In the genomic region with DNA sequence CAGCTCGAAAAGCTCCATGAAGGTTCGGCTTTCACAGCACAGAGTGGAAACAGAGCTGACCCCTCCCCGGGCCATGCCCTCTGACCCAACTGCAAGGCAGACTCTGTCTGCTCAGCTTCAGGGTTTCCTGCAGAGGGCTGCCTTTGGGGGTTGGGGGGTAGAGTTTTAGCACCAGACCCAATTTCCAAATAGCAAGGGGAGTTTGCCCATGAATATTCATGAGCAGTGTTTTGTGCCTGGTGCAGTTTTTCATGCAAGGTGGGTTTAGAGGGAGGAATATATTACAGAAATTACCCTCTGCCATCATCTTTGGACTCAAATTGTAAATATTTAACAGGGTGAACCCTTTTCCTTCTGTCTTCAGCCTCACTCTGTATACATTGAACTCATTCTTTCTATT, we compare ENCODE assay signal across 9 mouse cellular contexts. TPM values are rescaled to one million over a fixed set of nuclear protein-coding genes. Genes with fewer than 3 reads are reported as not detected.
A peak's percentile ranks its signal among the peaks of the same experiment; 100 is the strongest.
DNase-seq lines count a peak whose midpoint lies in the region; ATAC-seq lines count a peak whose summit lies in the region.
"Had no signal": no experiment of that assay in that cellular context is flagged by ENCODE, and none has a peak within 500 bp of the region (broad histone marks: within the 10 kb centered on the region; RNA-seq: fewer than 3 reads in every experiment).

No protein-coding gene starts in this region.

- no peaks in the 10 kb centered on the region for H3K9me3 ChIP-seq in embryonic facial prominence, embryonic 14.5 days (ENCODE audit: control insufficient read depth, low read length)
- no peaks in the 10 kb centered on the region for H3K9me3 ChIP-seq in hindbrain, embryonic 14.5 days (ENCODE audit: control insufficient read depth, low read length)
- no peaks in the 10 kb centered on the region for H3K9me3 ChIP-seq in limb, embryonic 13.5 days
- no peaks in the 10 kb centered on the region for H3K9me3 ChIP-seq in neural tube, embryonic 11.5 days (ENCODE audit: control insufficient read depth, low read length)

- no peak overlapping the region for H3K4me2 ChIP-seq in embryonic facial prominence, embryonic 14.5 days (ENCODE audit: low read depth, low read length)
- no peak overlapping the region for H3K4me2 ChIP-seq in hindbrain, embryonic 14.5 days (replicated peaks)
- no peak overlapping the region for H3K4me2 ChIP-seq in limb, embryonic 13.5 days (replicated peaks)
- no peak overlapping the region for H3K4me2 ChIP-seq in neural tube, embryonic 11.5 days (ENCODE audit: low read depth)
- H3K4me2 ChIP-seq: heart, embryonic 13.5 days had no signal

- H3K27ac ChIP-seq in embryonic facial prominence, embryonic 14.5 days (replicated peaks; ENCODE audit: low read depth, low read length), result peak overlapping the region; percentile 48; the same call in 1 of the 2 replicates
- H3K27ac ChIP-seq in hindbrain, embryonic 14.5 days, result peak overlapping the region; percentile 3; the same call in 1 of the 2 replicates
- 0 out of 2 replicates have a peak overlapping the region, but pooled peaks have one; percentile 22 for H3K27ac ChIP-seq in limb, embryonic 13.5 days
- 0 out of 2 replicates have a peak overlapping the region, but pooled peaks have one; percentile 40 for H3K27ac ChIP-seq in neural tube, embryonic 11.5 days (ENCODE audit: low read depth, low read length)
- H3K27ac ChIP-seq: heart, embryonic 13.5 days had no signal

- H3K27me3 ChIP-seq in embryonic facial prominence, embryonic 14.5 days (replicated peaks; ENCODE audit: control insufficient read depth, insufficient read depth, low read length), result no peaks in the 10 kb centered on the region
- no peaks in the 10 kb centered on the region for H3K27me3 ChIP-seq in hindbrain, embryonic 14.5 days (ENCODE audit: control insufficient read depth, insufficient read depth, low read length)
- H3K27me3 ChIP-seq in limb, embryonic 13.5 days, result no peaks in the 10 kb centered on the region
- no peaks in the 10 kb centered on the region for H3K27me3 ChIP-seq in neural tube, embryonic 11.5 days (ENCODE audit: control insufficient read depth, insufficient read depth, low read length)

- no peaks in the 10 kb centered on the region for H3K36me3 ChIP-seq in embryonic facial prominence, embryonic 14.5 days (ENCODE audit: control insufficient read depth, insufficient read depth, low read length)
- H3K36me3 ChIP-seq in hindbrain, embryonic 14.5 days (replicated peaks; ENCODE audit: control insufficient read depth, insufficient read depth), result no peaks in the 10 kb centered on the region
- H3K36me3 ChIP-seq in limb, embryonic 13.5 days, result no peaks in the 10 kb centered on the region
- no peaks in the 10 kb centered on the region for H3K36me3 ChIP-seq in neural tube, embryonic 11.5 days (ENCODE audit: control insufficient read depth, insufficient read depth, low read length)
- H3K36me3 ChIP-seq: heart, embryonic 13.5 days had no signal

- no peak overlapping the region for H3K4me3 ChIP-seq in embryonic facial prominence, embryonic 14.5 days (ENCODE audit: low read depth, low read length)
- H3K4me3 ChIP-seq in hindbrain, embryonic 14.5 days (replicated peaks; ENCODE audit: low read length), result no peak overlapping the region
- H3K4me3 ChIP-seq in limb, embryonic 13.5 days, result no peak overlapping the region
- H3K4me3 ChIP-seq in neural tube, embryonic 11.5 days (ENCODE audit: low read depth, low read length), result no peak overlapping the region
- H3K4me3 ChIP-seq: heart, embryonic 13.5 days had no signal

- ATAC-seq in embryonic facial prominence, embryonic 14.5 days (ENCODE audit: low read depth), result no peak
- peak; percentile 35; the same call in 1 of the 2 replicates for ATAC-seq in hindbrain, embryonic 14.5 days (ENCODE audit: low FRiP score)
- ATAC-seq in limb, embryonic 13.5 days (ENCODE audit: low FRiP score, low read depth), result no peak
- peak; percentile 31 for ATAC-seq in neural tube, embryonic 11.5 days (ENCODE audit: insufficient read depth, low FRiP score, low TSS enrichment)

- DNase-seq in embryonic facial prominence, embryonic 14.5 days (ENCODE audit: low spot score), result no peak
- DNase-seq in hindbrain, embryonic 14.5 days (ENCODE audit: low spot score), result no peak
- peak; percentile 45 for DNase-seq in neural tube, embryonic 11.5 days (ENCODE audit: low spot score)
- DNase-seq in heart, postnatal 25 days (ENCODE audit: low spot score), result no peak
- DNase-seq in thymus, postnatal 0 days (ENCODE audit: low spot score), result no peak
- no peak for DNase-seq in spleen, postnatal 14 days (ENCODE audit: low spot score in 2 of 2)
- DNase-seq: right cerebral cortex, postnatal 25 days had no signal

- intact Hi-C loops in heart, postnatal 25 days (cut with DNase I), result no loop called here

- 19% methylated on average over 3 of the region's 3 CpGs for WGBS in embryonic facial prominence, embryonic 14.5 days
- WGBS in hindbrain, embryonic 14.5 days, result 12% methylated on average over 3 of the region's 3 CpGs
- 23% methylated on average over 3 of the region's 3 CpGs for WGBS in limb, embryonic 13.5 days
- WGBS in neural tube, embryonic 11.5 days, result 5% methylated on average over 3 of the region's 3 CpGs

- peak overlapping the region; percentile 25; the same call in 1 of the 2 replicates for H3K9ac ChIP-seq in embryonic facial prominence, embryonic 14.5 days (ENCODE audit: low read depth, low read length)
- no peak overlapping the region for H3K9ac ChIP-seq in hindbrain, embryonic 14.5 days
- H3K9ac ChIP-seq in limb, embryonic 13.5 days, result no peak overlapping the region
- no peak overlapping the region for H3K9ac ChIP-seq in neural tube, embryonic 11.5 days (ENCODE audit: low read length)
- H3K9ac ChIP-seq: heart, embryonic 13.5 days had no signal

- peaks cover 10% of the 10 kb centered on the region; the same call in 1 of the 2 replicates for H3K4me1 ChIP-seq in embryonic facial prominence, embryonic 14.5 days (ENCODE audit: control insufficient read depth, insufficient read depth, low read length)
- 0 out of 2 replicates have a peak, but pooled peaks cover 3% of the 10 kb centered on the region for H3K4me1 ChIP-seq in hindbrain, embryonic 14.5 days (replicated peaks; ENCODE audit: control insufficient read depth, insufficient read depth, low read length)
- H3K4me1 ChIP-seq in limb, embryonic 13.5 days, result peaks cover 16% of the 10 kb centered on the region
- H3K4me1 ChIP-seq in neural tube, embryonic 11.5 days (ENCODE audit: control insufficient read depth, insufficient read depth, low read length), result peaks cover 11% of the 10 kb centered on the region

RNA-seq across cellular contexts. Expression of gene Fzd7, which starts 44.3 kb away (rescaled TPM):
- polyA plus RNA-seq in embryonic facial prominence, embryonic 14.5 days (2014; fragmentation: Nextera tagmentation; extraction: Ambion mirVana), result 13.8 and 16.6 TPM in 2 replicates
- polyA plus RNA-seq in hindbrain, embryonic 14.5 days (2014; fragmentation: Nextera tagmentation; extraction: Ambion mirVana), result 3.8 and 4.4 TPM in 2 replicates
- polyA plus RNA-seq in limb, embryonic 13.5 days (2015; fragmentation: Nextera tagmentation; extraction: Ambion mirVana), result 12.8 and 13.4 TPM in 2 replicates
- polyA plus RNA-seq in neural tube, embryonic 11.5 days (2014; fragmentation: Nextera tagmentation; extraction: Ambion mirVana), result 16.9 and 17.6 TPM in 2 replicates
- 1 to 10 TPM; 5.6 to 6.9 TPM for total RNA-seq in heart, postnatal 25 days (2021)
- polyA plus RNA-seq in thymus, postnatal 0 days (2015; fragmentation: Nextera tagmentation; extraction: Ambion mirVana), result 2.3 TPM in 2 replicates

Comparison
In these comparisons a context has a peak if more than half of its experiments do, and no peak if none do; other contexts are left out.
1. ATAC-seq: peak in hindbrain, embryonic 14.5 days (single experiment) and neural tube, embryonic 11.5 days (single experiment); none in embryonic facial prominence, embryonic 14.5 days (single experiment) and limb, embryonic 13.5 days (single experiment).
2. Peak in every context shown above with its lines, with median percentiles within 50 percentile points of each other: H3K27ac ChIP-seq.